Mouse (Mus musculus): Measurements from ENCODE around the gene Gm28308. TPM values are rescaled to one million over a fixed set of nuclear protein-coding genes. Genes with fewer than 3 reads are reported as not detected.
A peak's percentile ranks its signal among the peaks of the same experiment; 100 is the strongest.

Gm28308 gene
- total RNA-seq, 2 experiments from 2014 or later: 0.91 to 1.5 TPM

GRCm38 (mm10) chr6:52246916-52247315, 33.8 kb upstream of the Gm28308 start:
- no peak for DNase-seq

GRCm38 (mm10) chr6:52246403-52246803, 33.3 kb upstream of the Gm28308 start:
- no peak for DNase-seq

- DNase-seq: no peak
These were observed 32.6 kb upstream of the Gm28308 start, which contains the start of gene Hoxa11 for GRCm38 (mm10) chr6:52245757-52246142. TSS of gene Hoxa11 (minus strand) at chr6:52245810.

- no peak for DNase-seq
These were observed 32.1 kb upstream of the Gm28308 start for GRCm38 (mm10) chr6:52245040-52245756.

- no peak for DNase-seq
These were observed 31.4 kb upstream of the Gm28308 start for GRCm38 (mm10) chr6:52244471-52245039.

GRCm38 (mm10) chr6:52243681-52244121, 30.6 kb upstream of the Gm28308 start:
- DNase-seq: no peak

GRCm38 (mm10) chr6:52242801-52243332, 29.7 kb upstream of the Gm28308 start:
- no peak for DNase-seq

- DNase-seq: no peak
These were observed 28.0 kb upstream of the Gm28308 start for GRCm38 (mm10) chr6:52241001-52241621.

- DNase-seq: peak; percentile 88
These were observed 27.4 kb upstream of the Gm28308 start, which contains the start of gene Hoxa10 for GRCm38 (mm10) chr6:52240389-52241000. TSS of gene Hoxa10 (minus strand) at chr6:52240854.

- DNase-seq: no peak
These were observed 26.7 kb upstream of the Gm28308 start for GRCm38 (mm10) chr6:52239625-52240388.

GRCm38 (mm10) chr6:52238976-52239375, 25.8 kb upstream of the Gm28308 start:
- no peak for DNase-seq

GRCm38 (mm10) chr6:52238155-52238545, 25.0 kb upstream of the Gm28308 start:
- no peak for DNase-seq

- no peak for DNase-seq
These were observed 24.4 kb upstream of the Gm28308 start for GRCm38 (mm10) chr6:52237346-52238154.

GRCm38 (mm10) chr6:52236806-52237205, 23.7 kb upstream of the Gm28308 start:
- DNase-seq: no peak

GRCm38 (mm10) chr6:52235866-52236265, 22.7 kb upstream of the Gm28308 start:
- DNase-seq: no peak

GRCm38 (mm10) chr6:52235267-52235666, 22.1 kb upstream of the Gm28308 start:
- no peak for DNase-seq

- DNase-seq: no peak
These were observed 21.4 kb upstream of the Gm28308 start for GRCm38 (mm10) chr6:52234428-52235140.

- no peak for DNase-seq
These were observed 20.6 kb upstream of the Gm28308 start for GRCm38 (mm10) chr6:52233546-52234427.

GRCm38 (mm10) chr6:52232984-52233545, 19.9 kb upstream of the Gm28308 start:
- DNase-seq: no peak

All from adrenal gland, postnatal 10 days (tissue).